Mouse (Mus musculus): ENCODE results near the gene Tacc2. TPM values are rescaled to one million over a fixed set of nuclear protein-coding genes. Genes with fewer than 3 reads are reported as not detected.
"Not testable (repeated sequence)": the region's sequence is repeated elsewhere in the genome, so short reads cannot be mapped to it uniquely, and the experiment has no call there.

Tacc2 gene
- polyA plus RNA-seq, 1 experiment from 2014 or later: 35.9 TPM

DNA sequence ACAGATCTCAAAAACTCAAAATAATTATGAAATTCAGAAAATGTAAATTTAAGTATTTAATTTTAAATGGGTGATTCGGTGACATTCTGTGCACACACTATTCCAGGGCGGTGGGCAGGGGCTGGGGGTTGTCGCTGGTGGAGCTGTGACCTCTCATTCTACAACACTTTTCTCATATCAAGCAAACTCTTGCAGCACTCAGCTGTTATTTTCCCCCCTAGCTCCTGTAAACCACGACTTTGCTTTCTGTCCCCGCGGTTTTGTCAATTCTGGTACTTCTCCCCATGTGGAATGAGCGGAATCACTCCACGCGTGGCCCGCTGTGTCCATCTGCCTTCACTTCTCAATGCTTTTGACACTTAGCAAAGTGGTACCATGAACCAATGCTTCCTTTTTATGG is 3.5 kb upstream of the Tacc2 start:
- Histone ChIP-seq H3K4me1 (peaks cover 49% of the 10 kb centered on the region), H3K9me3 (replicated peaks) (no peaks in the 10 kb centered on the region), H3K27ac (peak overlapping the region; percentile 89), H3K9ac (no peak overlapping the region), H3K4me2 (no peak overlapping the region), H3K36me3 (no peaks in the 10 kb centered on the region), H3K4me3 (replicated peaks) (no peak overlapping the region), H3K27me3 (no peaks in the 10 kb centered on the region)
- 95% methylated on average over 10 of the region's 10 CpGs for WGBS
- no peak for ATAC-seq (replicated peaks; ENCODE audit: low FRiP score)

DNA sequence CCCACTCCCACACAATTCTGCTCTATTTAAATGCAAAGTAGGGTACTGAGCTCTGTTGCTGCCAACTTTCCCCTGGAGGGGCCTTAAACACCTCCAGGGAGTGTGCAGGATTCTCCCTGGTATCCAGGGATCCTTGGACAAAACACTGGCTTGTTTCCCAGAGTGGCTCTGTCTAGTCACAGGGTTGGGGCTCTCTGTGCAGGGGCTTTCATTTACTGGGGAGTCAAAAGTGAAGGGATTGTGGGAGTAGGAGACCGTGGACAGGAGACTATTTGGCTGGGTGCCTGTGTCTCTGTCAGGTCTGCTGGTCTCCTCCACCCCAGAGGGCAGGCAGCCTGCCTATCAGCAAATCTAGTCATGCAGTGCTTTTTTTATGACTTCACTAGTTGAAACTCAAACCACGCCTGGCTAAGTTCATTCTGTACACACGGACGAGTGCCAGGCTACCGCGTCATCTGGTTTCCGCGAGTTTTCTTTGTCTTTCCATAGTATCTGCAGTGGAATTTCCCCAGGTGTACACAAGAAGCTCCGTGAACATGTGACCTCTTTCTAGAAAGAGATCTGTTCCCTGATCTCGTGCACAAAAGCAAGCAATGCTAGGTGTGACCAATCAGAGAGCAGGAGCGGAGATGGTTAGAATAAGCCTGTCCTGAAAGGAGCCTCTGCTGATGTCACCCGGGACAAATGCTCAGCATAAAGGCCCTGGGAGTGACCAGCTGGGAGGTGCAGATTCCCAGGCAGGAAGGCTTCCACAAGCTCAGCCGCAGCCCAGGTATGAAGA is 2.8 kb upstream of the Tacc2 start:
- no peaks in the 10 kb centered on the region for H3K36me3 ChIP-seq
- 28% methylated on average over 13 of the region's 13 CpGs for WGBS
- peak overlapping the region; percentile 38 for H3K4me2 ChIP-seq

DNA sequence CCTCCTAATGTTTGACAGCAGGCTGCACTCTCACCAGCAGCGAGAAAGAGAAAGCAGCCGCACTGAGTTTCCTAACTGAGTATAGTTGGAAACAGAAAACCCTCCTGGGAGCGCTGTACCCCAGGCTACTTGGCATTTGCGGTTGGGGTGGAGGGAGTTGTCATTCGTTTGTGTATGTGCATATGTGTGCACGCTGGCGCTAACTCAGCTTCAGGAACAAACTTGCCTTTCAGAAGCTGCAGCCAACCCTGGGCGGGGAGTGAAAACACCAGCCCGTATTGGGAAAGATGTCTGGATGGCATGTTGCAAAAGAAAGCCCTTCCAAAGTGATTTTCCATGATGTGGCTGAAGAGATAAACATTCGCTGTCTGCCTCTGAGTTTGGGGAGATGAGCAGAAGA is 257 bp upstream of the Tacc2 start:
- Histone ChIP-seq H3K4me3 (replicated peaks) (peak overlapping the region; percentile 24), H3K27ac (peak overlapping the region; percentile 70), H3K4me2 (peak overlapping the region; percentile 52), H3K27me3 (no peaks in the 10 kb centered on the region), H3K4me1 (peaks cover 26% of the 10 kb centered on the region), H3K36me3 (no peaks in the 10 kb centered on the region), H3K9me3 (replicated peaks) (no peaks in the 10 kb centered on the region), H3K9ac (0 out of 2 replicates have a peak overlapping the region, but pooled peaks have one; percentile 4)
- ATAC-seq (replicated peaks; ENCODE audit: low FRiP score): no peak
- WGBS: 38% methylated on average over 10 of the region's 10 CpGs

More for the DNA sequence above, 2.8 kb upstream of the Tacc2 start:
- H3K9me3 ChIP-seq (replicated peaks): no peaks in the 10 kb centered on the region
- H3K9ac ChIP-seq: no peak overlapping the region
- H3K4me1 ChIP-seq: peaks cover 42% of the 10 kb centered on the region
- ATAC-seq (replicated peaks; ENCODE audit: low FRiP score): peak; percentile 85
- peak overlapping the region; percentile 18 for H3K4me3 ChIP-seq (replicated peaks)
- H3K27me3 ChIP-seq: no peaks in the 10 kb centered on the region
- peak overlapping the region; percentile 89 for H3K27ac ChIP-seq

- no peaks in the 10 kb centered on the region for H3K9me3 ChIP-seq (replicated peaks)
- no peak overlapping the region for H3K4me3 ChIP-seq (replicated peaks)
- no peak overlapping the region for H3K9ac ChIP-seq
- H3K27me3 ChIP-seq: no peaks in the 10 kb centered on the region
- no peak for ATAC-seq (replicated peaks; ENCODE audit: low FRiP score)
- H3K27ac ChIP-seq: peak overlapping the region; percentile 70; the same call in 1 of the 2 replicates
- peaks cover 26% of the 10 kb centered on the region for H3K4me1 ChIP-seq
- H3K36me3 ChIP-seq: no peaks in the 10 kb centered on the region
- H3K4me2 ChIP-seq: peak overlapping the region; percentile 52
- WGBS: 93% methylated on average over 2 of the region's 2 CpGs
Measured at GRCm38 (mm10) chr7:130578066-130578465, 828 bp downstream of the Tacc2 start.

DNA sequence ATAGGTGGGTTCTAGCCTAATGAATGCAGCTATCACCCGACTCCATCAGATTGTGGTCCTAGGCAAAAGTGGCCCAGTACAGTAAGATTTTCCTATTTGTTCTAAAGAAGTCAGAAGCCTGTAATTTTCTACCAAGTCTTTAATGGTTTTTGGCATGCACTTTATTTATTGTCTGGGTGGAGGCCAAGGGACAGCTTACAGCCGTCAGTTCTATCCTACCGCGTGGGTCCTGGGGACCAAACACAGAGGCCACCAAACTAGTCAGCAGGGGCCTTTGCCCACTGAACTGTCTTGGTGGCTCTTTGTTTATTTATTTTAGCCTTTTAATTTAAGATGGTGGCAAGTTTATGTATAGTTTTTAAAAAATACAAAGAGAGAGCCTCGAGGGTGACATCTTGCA is 1.4 kb downstream of the Tacc2 start:
- ATAC-seq (replicated peaks; ENCODE audit: low FRiP score): no peak
- H3K36me3 ChIP-seq: no peaks in the 10 kb centered on the region

DNA sequence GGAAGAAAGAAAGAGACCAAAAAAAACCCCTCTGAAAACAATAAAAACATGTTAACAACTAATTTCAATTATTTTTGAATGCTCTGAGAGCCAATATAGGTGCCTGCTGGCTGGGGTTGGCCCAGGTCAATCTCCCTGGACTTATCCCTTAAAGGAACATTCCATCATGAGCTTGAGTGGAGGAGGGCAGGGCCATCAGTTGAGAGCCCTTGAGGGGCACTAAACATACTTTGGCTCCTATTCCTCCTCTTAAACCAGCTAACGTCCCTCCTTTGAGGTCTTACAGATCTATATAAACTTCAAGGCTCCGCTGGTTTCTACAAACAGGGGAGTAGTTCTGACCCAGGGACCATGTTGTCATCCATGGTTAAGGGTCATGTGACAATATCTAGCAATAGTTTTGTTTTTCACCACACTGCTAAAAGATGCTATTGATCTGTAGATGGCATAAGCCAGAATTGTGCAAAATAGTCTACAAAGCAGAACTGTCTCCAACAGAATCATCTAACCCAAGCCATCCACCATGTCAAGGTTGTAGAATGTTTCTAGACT is 9.4 kb downstream of the Tacc2 start:
- Histone ChIP-seq H3K4me3 (replicated peaks) (no peak overlapping the region), H3K27ac (no peak overlapping the region), H3K36me3 (no peaks in the 10 kb centered on the region), H3K4me1 (no peaks in the 10 kb centered on the region), H3K9ac (no peak overlapping the region), H3K4me2 (no peak overlapping the region), H3K9me3 (replicated peaks) (no peaks in the 10 kb centered on the region), H3K27me3 (no peaks in the 10 kb centered on the region)
- 70% methylated on average over 2 of the region's 2 CpGs for WGBS
- no peak for ATAC-seq (replicated peaks; ENCODE audit: low FRiP score)

More for the DNA sequence above, 1.4 kb downstream of the Tacc2 start:
- Histone ChIP-seq H3K27me3 (no peaks in the 10 kb centered on the region), H3K4me1 (peaks cover 26% of the 10 kb centered on the region), H3K4me3 (replicated peaks) (no peak overlapping the region), H3K27ac (no peak overlapping the region), H3K9me3 (replicated peaks) (no peaks in the 10 kb centered on the region), H3K4me2 (no peak overlapping the region), H3K9ac (no peak overlapping the region)
- WGBS: 54% methylated on average over 5 of the region's 5 CpGs

- H3K4me3 ChIP-seq (replicated peaks): no peak overlapping the region
- H3K4me2 ChIP-seq: no peak overlapping the region
- 70% methylated on average over 13 of the region's 13 CpGs for WGBS
- ATAC-seq (replicated peaks; ENCODE audit: low FRiP score): no peak
- no peaks in the 10 kb centered on the region for H3K36me3 ChIP-seq
- H3K4me1 ChIP-seq: no peaks in the 10 kb centered on the region
- no peaks in the 10 kb centered on the region for H3K27me3 ChIP-seq
- H3K9me3 ChIP-seq (replicated peaks): no peaks in the 10 kb centered on the region
- no peak overlapping the region for H3K9ac ChIP-seq
- no peak overlapping the region for H3K27ac ChIP-seq
Measured at GRCm38 (mm10) chr7:130590081-130590828, 13.0 kb downstream of the Tacc2 start.

- Histone ChIP-seq H3K4me1 (no peaks in the 10 kb centered on the region), H3K9ac (no peak overlapping the region), H3K4me2 (no peak overlapping the region), H3K36me3 (no peaks in the 10 kb centered on the region), H3K9me3 (replicated peaks) (no peaks in the 10 kb centered on the region), H3K27me3 (no peaks in the 10 kb centered on the region), H3K4me3 (replicated peaks) (no peak overlapping the region), H3K27ac (no peak overlapping the region)
- WGBS: 78% methylated on average over 8 of the region's 8 CpGs
- no peak for ATAC-seq (replicated peaks; ENCODE audit: low FRiP score)
Measured at GRCm38 (mm10) chr7:130590845-130591437, 13.7 kb downstream of the Tacc2 start.

- H3K27me3 ChIP-seq; H3K9ac ChIP-seq; H3K4me2 ChIP-seq; H3K9me3 ChIP-seq (replicated peaks); H3K4me1 ChIP-seq; H3K27ac ChIP-seq; H3K4me3 ChIP-seq (replicated peaks); H3K36me3 ChIP-seq: not testable (repeated sequence)
- WGBS: no CpG with 5 or more reads among the region's 11 CpGs
- ATAC-seq (replicated peaks; ENCODE audit: low FRiP score): peak; percentile 43
Measured at GRCm38 (mm10) chr7:130592975-130593374, 15.7 kb downstream of the Tacc2 start.

- WGBS: 62% methylated on average over 8 of the region's 11 CpGs
- not testable (repeated sequence) for ATAC-seq (replicated peaks; ENCODE audit: low FRiP score)
Measured at GRCm38 (mm10) chr7:130593375-130594239, 16.4 kb downstream of the Tacc2 start.

GRCm38 (mm10) chr7:130596079-130596855 is 19.0 kb downstream of the Tacc2 start:
- not testable (repeated sequence) for H3K4me3 ChIP-seq (replicated peaks); H3K4me2 ChIP-seq; H3K9ac ChIP-seq; H3K36me3 ChIP-seq; H3K9me3 ChIP-seq (replicated peaks); H3K27me3 ChIP-seq; H3K4me1 ChIP-seq; H3K27ac ChIP-seq
- 0 out of 2 replicates have a peak, but pooled peaks have one; percentile 49 for ATAC-seq (replicated peaks; ENCODE audit: low FRiP score)
- 41% methylated on average over 9 of the region's 19 CpGs for WGBS

More at GRCm38 (mm10) chr7:130593375-130594239, 16.4 kb downstream of the Tacc2 start:
- not testable (repeated sequence) for H3K4me3 ChIP-seq (replicated peaks); H3K36me3 ChIP-seq; H3K9me3 ChIP-seq (replicated peaks); H3K4me2 ChIP-seq; H3K4me1 ChIP-seq; H3K27ac ChIP-seq; H3K9ac ChIP-seq; H3K27me3 ChIP-seq

All from kidney, embryonic 15.5 days (tissue).